Mouse (Mus musculus) small intestine, adult 2 months (tissue): Measurements from ENCODE around the gene Kctd19. TPM values are rescaled to one million over a fixed set of nuclear protein-coding genes. Genes with fewer than 3 reads are reported as not detected.
A peak's percentile ranks its signal among the peaks of the same experiment; 100 is the strongest.

ENCODE experiments used
- H3K27ac ChIP-seq: fragments of 200-500 bp; 2 replicates; pipeline ENCODE4 v1.5.1; 2012; ENCODE audit warnings: low read depth, low read length, control low read depth, inconsistent platforms; ENCODE audit not compliant: insufficient read depth
- H3K27me3 ChIP-seq: fragments of 200-500 bp; 2 replicates; pipeline ENCODE4 v1.6.1; 2012; ENCODE audit warnings: mild to moderate bottlenecking, moderate library complexity, low read length, inconsistent platforms; ENCODE audit not compliant: control insufficient read depth, insufficient read depth
- H3K36me3 ChIP-seq: fragments of 200-500 bp; 2 replicates; pipeline ENCODE4 v1.6.1; 2012; ENCODE audit warnings: mild to moderate bottlenecking, low read length, control low read depth, inconsistent platforms; ENCODE audit not compliant: control insufficient read depth, insufficient read depth
- H3K4me1 ChIP-seq: fragments of 200-500 bp; 2 replicates; pipeline ENCODE4 v1.6.1; 2012; ENCODE audit warnings: low read length, inconsistent platforms, mixed read lengths; ENCODE audit not compliant: control insufficient read depth, insufficient read depth, insufficient read length
- H3K4me3 ChIP-seq: fragments of 200-500 bp; 2 replicates; pipeline ENCODE4 v1.5.1; 2012; ENCODE audit warnings: low read depth, mild to moderate bottlenecking, control low read depth, inconsistent platforms, low read length, moderate library complexity
- CTCF ChIP-seq: fragments of 200-500 bp; IDR thresholded peaks from 2 replicates; pipeline ENCODE4 v1.5.1; 2012; ENCODE audit warnings: low read depth, mild to moderate bottlenecking, control low read depth, inconsistent platforms, low read length, moderate library complexity, mixed read lengths; ENCODE audit not compliant: insufficient replicate concordance, insufficient read length; ENCODE audit errors: extremely low read depth
- POLR2A ChIP-seq: fragments of 200-500 bp; IDR thresholded peaks from 2 replicates; pipeline ENCODE4 v1.6.1; 2012; ENCODE audit warnings: low read depth, mild to moderate bottlenecking, control low read depth, inconsistent platforms, low read length, moderate library complexity
- WGBS: fragments of 180-500 bp; shearing (Covaris S2); methylation state at CpG from one replicate; pipeline ENCODE4 v1.1.7; 2018; 5-methylcytosine and 5-hydroxymethylcytosine counted together
- polyA plus RNA-seq: library from polyadenylated mRNA; depleted of rRNA; stranded (reverse); fragments of >200 nt; gene quantifications from 2 replicates; pipeline ENCODE4 v1.2.3, GENCODE M21; 2012; rRNA removed

Kctd19 gene
- not detected in 2 replicates for polyA plus RNA-seq

DNA sequence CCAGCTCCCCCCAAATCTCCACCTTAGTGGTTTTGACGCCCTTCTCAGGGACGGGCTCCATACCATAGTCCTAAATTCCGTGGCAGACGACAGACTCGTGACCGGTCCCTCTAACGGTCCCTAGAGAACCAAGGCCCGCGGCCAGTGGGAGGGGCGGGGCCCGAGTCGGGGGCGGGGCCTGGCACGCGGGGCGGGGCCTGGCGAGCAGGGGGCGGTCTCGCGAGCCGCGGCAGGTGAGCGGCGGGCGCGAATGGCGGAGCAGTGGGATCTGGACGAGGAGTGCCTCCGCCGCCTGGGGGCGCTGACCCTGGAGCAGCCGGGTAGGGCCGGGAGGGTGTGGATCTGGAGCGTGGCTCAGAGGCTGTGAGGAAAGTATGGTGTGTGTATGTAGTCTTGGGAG is at the start of gene Kctd19, which contains the start of gene Lrrc36:
Kctd19 (minus strand) TSS at position 112 of the 400 bp plus-strand sequence.
Lrrc36 (plus strand) TSS at position 181 of the 400 bp plus-strand sequence.
- Histone ChIP-seq H3K4me1 (peaks cover 3% of the 10 kb centered on the region; the same call in 1 of the 2 replicates), H3K27ac (no peak within 1 kb of the TSS), H3K27me3 (peaks cover 16% of the 10 kb centered on the region), H3K4me3 (peak within 1 kb of the TSS; percentile 46), H3K36me3 (no peaks in the 10 kb centered on the region)
- 2% methylated on average over 34 of the region's 34 CpGs for WGBS
- no peak for TF ChIP-seq POLR2A
- TF ChIP-seq CTCF, result 0 out of 2 replicates have a peak, but pooled peaks have one; percentile 36

GRCm38 (mm10) chr8:105461085-105461803 is 47.9 kb upstream of the Kctd19 start:
- no peaks in the 10 kb centered on the region for H3K36me3 ChIP-seq
- no peak overlapping the region for H3K4me3 ChIP-seq
- H3K4me1 ChIP-seq, result no peaks in the 10 kb centered on the region
- no peak for TF ChIP-seq POLR2A
- no peak for TF ChIP-seq CTCF
- H3K27me3 ChIP-seq, result no peaks in the 10 kb centered on the region
- 55% methylated on average over 13 of the region's 13 CpGs for WGBS
- H3K27ac ChIP-seq, result no peak overlapping the region

DNA sequence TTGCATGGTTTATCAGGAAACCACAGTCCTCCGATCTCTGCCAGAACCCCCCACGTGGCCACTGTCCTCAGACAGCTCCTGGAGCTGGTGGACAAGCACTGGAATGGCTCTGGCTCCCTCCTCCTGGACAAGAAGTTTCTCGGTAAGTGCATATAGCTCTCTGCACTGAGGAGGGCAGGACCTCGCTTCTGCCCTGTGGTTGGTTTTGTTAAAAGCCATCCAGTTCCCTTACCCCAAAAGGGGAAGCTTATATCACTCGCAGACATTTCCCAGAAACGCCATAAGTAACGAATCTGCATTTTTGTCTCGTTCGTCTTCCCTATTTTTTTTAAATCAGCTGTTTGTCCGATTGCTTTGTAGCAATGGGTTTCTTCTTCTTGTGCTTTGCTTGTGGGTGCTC is 41.9 kb upstream of the Kctd19 start:
- H3K27ac ChIP-seq, result no peak overlapping the region
- no peak overlapping the region for H3K4me3 ChIP-seq
- TF ChIP-seq CTCF, result no peak
- TF ChIP-seq POLR2A, result no peak

DNA sequence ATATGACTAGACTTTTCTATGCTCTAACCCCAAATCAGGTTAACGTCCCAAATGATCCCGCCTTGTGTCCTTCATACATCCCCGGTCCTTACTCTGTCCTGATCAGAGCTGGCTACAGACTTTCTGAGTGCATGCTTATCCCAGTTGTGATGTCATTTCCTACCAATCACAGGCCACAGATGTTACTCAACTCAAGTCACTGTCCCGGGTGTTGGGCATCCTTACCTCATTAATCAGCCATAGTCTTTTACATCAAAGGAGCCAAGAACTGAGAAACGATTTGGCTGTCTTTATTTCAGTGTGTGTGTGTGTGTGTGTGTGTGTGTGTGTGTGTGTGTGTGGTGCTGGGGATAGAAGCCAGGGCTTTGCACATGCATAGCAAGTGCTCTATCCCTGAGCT is 40.8 kb upstream of the Kctd19 start:
- Histone ChIP-seq H3K36me3 (no peaks in the 10 kb centered on the region), H3K4me1 (no peaks in the 10 kb centered on the region), H3K4me3 (no peak overlapping the region), H3K27ac (no peak overlapping the region), H3K27me3 (peaks cover 2% of the 10 kb centered on the region; the same call in 1 of the 2 replicates)
- WGBS, result 59% methylated on average over 5 of the region's 5 CpGs
- TF ChIP-seq POLR2A, result no peak
- TF ChIP-seq CTCF, result no peak

More for the DNA sequence above, 41.9 kb upstream of the Kctd19 start:
- Histone ChIP-seq H3K36me3 (no peaks in the 10 kb centered on the region), H3K27me3 (peaks cover 2% of the 10 kb centered on the region; the same call in 1 of the 2 replicates), H3K4me1 (no peaks in the 10 kb centered on the region)
- WGBS, result 58% methylated on average over 10 of the region's 10 CpGs

DNA sequence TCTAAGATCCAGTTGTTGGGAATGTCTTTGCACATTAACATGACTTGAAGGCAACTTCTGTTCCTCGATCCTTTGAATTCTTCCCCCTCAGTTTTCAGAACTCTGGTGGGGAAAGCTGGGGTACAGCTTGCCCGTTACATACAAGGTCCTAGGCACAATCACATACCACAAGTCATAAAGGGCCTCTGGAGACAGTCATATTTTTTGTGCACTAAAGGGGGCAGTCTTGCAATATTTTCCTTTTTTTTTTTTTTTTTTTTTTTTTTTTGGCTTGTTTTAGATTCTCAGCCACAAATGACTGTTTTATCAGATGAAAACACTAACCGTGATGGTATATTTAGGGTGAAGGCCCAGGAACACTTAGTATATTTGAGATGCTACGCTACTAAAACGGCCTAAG is 40.0 kb upstream of the Kctd19 start:
- WGBS, result 53% methylated on average over 5 of the region's 5 CpGs
- H3K4me3 ChIP-seq, result no peak overlapping the region
- no peaks in the 10 kb centered on the region for H3K36me3 ChIP-seq
- no peaks in the 10 kb centered on the region for H3K4me1 ChIP-seq
- peaks cover 2% of the 10 kb centered on the region; the same call in 1 of the 2 replicates for H3K27me3 ChIP-seq
- no peak overlapping the region for H3K27ac ChIP-seq
- TF ChIP-seq CTCF (no peak), POLR2A (no peak)

DNA sequence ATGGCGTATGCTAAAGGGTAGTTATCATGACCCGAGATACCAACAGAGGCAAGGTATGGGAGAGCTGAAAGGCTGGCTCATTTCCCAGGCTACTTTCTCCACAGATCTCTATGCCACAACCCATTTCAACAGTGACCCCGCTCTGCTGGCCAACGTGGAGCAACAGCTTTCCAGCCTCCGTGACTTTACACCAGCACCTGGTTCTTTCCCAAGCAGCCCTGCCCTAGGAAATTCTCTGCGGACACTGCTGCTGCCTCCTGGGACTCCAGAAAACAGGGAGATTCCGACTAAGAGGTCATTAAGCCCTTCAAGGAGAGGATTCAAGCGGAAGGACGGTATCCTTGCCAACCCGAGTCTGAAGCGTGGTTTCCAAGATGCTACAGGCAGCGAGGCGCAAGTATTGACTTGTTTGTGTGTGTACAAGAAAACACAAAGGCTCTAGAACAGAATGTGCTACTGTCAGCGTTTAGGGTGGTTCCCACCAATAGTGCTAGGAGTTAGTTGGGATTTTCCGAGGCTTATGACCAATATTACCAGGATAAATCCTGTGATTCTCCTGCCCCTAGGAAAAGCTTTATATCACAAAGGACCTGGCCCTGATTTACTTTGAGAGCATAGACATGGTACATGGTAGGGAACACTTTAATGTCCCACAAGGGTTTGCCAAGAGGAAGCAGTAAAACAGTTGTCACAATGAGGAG is 38.8 kb upstream of the Kctd19 start:
- no peak for TF ChIP-seq CTCF
- no peak for TF ChIP-seq POLR2A
- H3K27me3 ChIP-seq, result peaks cover 2% of the 10 kb centered on the region; the same call in 1 of the 2 replicates
- 49% methylated on average over 15 of the region's 15 CpGs for WGBS
- no peaks in the 10 kb centered on the region for H3K4me1 ChIP-seq
- H3K27ac ChIP-seq, result no peak overlapping the region
- no peaks in the 10 kb centered on the region for H3K36me3 ChIP-seq
- no peak overlapping the region for H3K4me3 ChIP-seq

DNA sequence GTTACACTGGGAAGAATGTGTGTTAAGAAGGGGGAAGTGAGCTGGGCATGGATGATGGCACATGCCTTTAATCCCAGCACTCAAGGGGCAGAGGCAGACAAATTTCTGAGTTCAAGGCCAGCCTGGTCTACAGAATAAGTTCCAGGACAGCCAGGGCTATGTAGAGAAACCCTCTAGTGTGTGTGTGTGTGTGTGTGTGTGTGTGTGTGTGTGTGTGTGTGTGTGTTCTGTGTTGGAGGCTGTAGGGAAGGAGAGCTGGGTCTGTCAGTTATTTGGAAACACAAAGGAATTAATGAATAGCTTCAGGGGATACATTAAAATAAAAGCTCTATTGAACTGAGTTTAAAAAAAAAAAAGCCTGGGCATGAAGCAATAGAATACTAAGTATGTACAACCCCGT is 37.7 kb upstream of the Kctd19 start:
- no peak for TF ChIP-seq CTCF
- no peak for TF ChIP-seq POLR2A
- no peak overlapping the region for H3K27ac ChIP-seq
- 59% methylated on average over 1 of the region's 1 CpGs for WGBS
- no peak overlapping the region for H3K4me3 ChIP-seq
- peaks cover 2% of the 10 kb centered on the region; the same call in 1 of the 2 replicates for H3K27me3 ChIP-seq
- H3K4me1 ChIP-seq, result no peaks in the 10 kb centered on the region
- H3K36me3 ChIP-seq, result no peaks in the 10 kb centered on the region
